Mouse (Mus musculus) limb, embryonic 13.5 days (tissue): ENCODE measurements at regions not wholly inside any gene's neighbourhood (a gene's known extent, or its start where the extent isn't known, plus 50 kb on each side); places are given as distances from the start of the nearest gene placed in this dataset.

Source experiments
- ATAC-seq: fragments of 200-750 bp; cut with Nextera tagmentation; 2 replicates; pipeline ENCODE4 v1.8.0; 2017; ENCODE audit warnings: low read depth, moderate number of reproducible peaks, moderate TSS enrichment; ENCODE audit not compliant: low FRiP score
- H3K27ac ChIP-seq: fragments of 300-500 bp; sonication (generic); 2 replicates; pipeline ENCODE4 v1.5.1; 2015; ENCODE audit warnings: inconsistent platforms, mild to moderate bottlenecking, moderate library complexity
- H3K27me3 ChIP-seq: fragments of 300-500 bp; sonication (generic); 2 replicates; pipeline ENCODE4 v1.6.1; 2015; ENCODE audit warnings: mild to moderate bottlenecking, inconsistent platforms
- H3K36me3 ChIP-seq: fragments of 300-500 bp; sonication (generic); 2 replicates; pipeline ENCODE4 v1.6.1; 2015; ENCODE audit warnings: inconsistent platforms, mild to moderate bottlenecking, moderate library complexity
- H3K4me1 ChIP-seq: fragments of 300-500 bp; sonication (generic); 2 replicates; pipeline ENCODE4 v1.6.1; 2015; ENCODE audit warnings: inconsistent platforms
- H3K4me2 ChIP-seq: fragments of 300-500 bp; sonication (generic); replicated peaks from 2 replicates; pipeline ENCODE4 v1.6.1; 2015; ENCODE audit warnings: inconsistent platforms, mild to moderate bottlenecking, moderate library complexity
- H3K4me3 ChIP-seq: fragments of 300-500 bp; sonication (generic); 2 replicates; pipeline ENCODE4 v1.5.1; 2015; ENCODE audit warnings: moderate library complexity, mild to moderate bottlenecking, inconsistent platforms
- H3K9ac ChIP-seq: fragments of 300-500 bp; sonication (generic); 2 replicates; pipeline ENCODE4 v1.6.1; 2015; ENCODE audit warnings: mild to moderate bottlenecking, inconsistent platforms
- H3K9me3 ChIP-seq: fragments of 300-500 bp; sonication (generic); 2 replicates; pipeline ENCODE4 v1.6.1; 2016; ENCODE audit warnings: inconsistent platforms
- WGBS: fragments of 180-500 bp; shearing (Covaris S2); methylation state at CpG from one replicate; pipeline ENCODE4 v1.1.7; 2015; 5-methylcytosine and 5-hydroxymethylcytosine counted together

- ATAC-seq: no peak
Measured at GRCm38 (mm10) chr14:36471617-36472016, 376.9 kb downstream of the 4930474N05Rik start.

DNA sequence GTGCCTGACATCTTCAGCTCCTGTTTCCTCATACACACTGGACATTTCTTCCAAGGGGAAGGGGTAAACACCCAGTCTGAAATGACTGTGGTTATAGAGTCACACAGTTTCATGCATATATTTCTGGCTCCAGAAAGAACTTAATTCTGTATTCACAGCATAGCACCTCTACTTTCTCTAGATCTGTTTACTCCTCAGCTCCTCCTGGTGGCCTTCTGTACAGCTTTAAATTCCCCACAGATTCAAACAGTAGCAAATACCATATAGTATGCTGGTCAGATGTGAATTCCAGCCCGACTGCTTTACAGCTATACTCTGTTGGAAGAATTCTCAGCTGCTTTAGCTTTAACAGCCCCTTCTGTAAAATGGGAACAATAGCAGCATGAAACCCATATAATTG, 375.6 kb downstream of the 4930474N05Rik start:
- H3K9ac ChIP-seq: no peak overlapping the region
- H3K36me3 ChIP-seq: no peaks in the 10 kb centered on the region
- no peak for ATAC-seq
- H3K27ac ChIP-seq: no peak overlapping the region
- H3K27me3 ChIP-seq: no peaks in the 10 kb centered on the region
- H3K4me1 ChIP-seq: no peaks in the 10 kb centered on the region
- WGBS: 72% methylated on average over 1 of the region's 1 CpGs
- no peaks in the 10 kb centered on the region for H3K9me3 ChIP-seq
- H3K4me3 ChIP-seq: no peak overlapping the region
- no peak overlapping the region for H3K4me2 ChIP-seq

More at GRCm38 (mm10) chr14:36471617-36472016, 376.9 kb downstream of the 4930474N05Rik start:
- Histone ChIP-seq H3K4me2 (no peak overlapping the region), H3K27me3 (no peaks in the 10 kb centered on the region), H3K4me1 (no peaks in the 10 kb centered on the region), H3K36me3 (no peaks in the 10 kb centered on the region), H3K27ac (no peak overlapping the region), H3K4me3 (no peak overlapping the region), H3K9ac (no peak overlapping the region), H3K9me3 (no peaks in the 10 kb centered on the region)
- 76% methylated on average over 2 of the region's 2 CpGs for WGBS

DNA sequence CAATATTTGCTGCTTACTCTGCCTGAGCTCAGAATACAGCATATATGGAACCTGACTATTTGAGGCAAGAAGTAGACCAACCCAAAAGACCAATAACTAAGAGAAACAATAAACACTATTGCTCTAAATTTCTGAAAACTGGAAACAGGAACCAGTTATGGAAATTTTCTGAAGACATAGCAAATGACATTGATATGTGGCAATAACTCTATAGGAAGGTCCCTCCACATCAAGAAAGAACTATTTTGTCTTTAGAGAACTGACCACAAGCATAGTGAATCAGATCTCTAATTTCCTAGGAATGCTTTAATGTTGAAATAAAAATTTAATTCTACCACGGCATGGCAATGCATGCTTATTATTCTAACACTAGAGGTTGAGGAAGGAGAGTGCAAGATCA, 358.3 kb downstream of the 4930474N05Rik start:
- Histone ChIP-seq H3K4me3 (no peak overlapping the region), H3K27me3 (no peaks in the 10 kb centered on the region), H3K36me3 (no peaks in the 10 kb centered on the region), H3K27ac (no peak overlapping the region), H3K9me3 (no peaks in the 10 kb centered on the region), H3K4me2 (no peak overlapping the region), H3K4me1 (no peaks in the 10 kb centered on the region), H3K9ac (no peak overlapping the region)
- ATAC-seq: no peak
- WGBS: 71% methylated on average over 1 of the region's 1 CpGs

GRCm38 (mm10) chr14:36450126-36450525, 355.4 kb downstream of the 4930474N05Rik start:
- no peak overlapping the region for H3K4me3 ChIP-seq
- no peaks in the 10 kb centered on the region for H3K36me3 ChIP-seq
- no peak overlapping the region for H3K27ac ChIP-seq
- H3K9me3 ChIP-seq: no peaks in the 10 kb centered on the region
- H3K4me1 ChIP-seq: no peaks in the 10 kb centered on the region
- no peak for ATAC-seq
- H3K27me3 ChIP-seq: no peaks in the 10 kb centered on the region
- no peak overlapping the region for H3K9ac ChIP-seq
- no peak overlapping the region for H3K4me2 ChIP-seq

- 51% methylated on average over 3 of the region's 3 CpGs for WGBS
- H3K9ac ChIP-seq: no peak overlapping the region
- no peak overlapping the region for H3K4me2 ChIP-seq
- no peak overlapping the region for H3K4me3 ChIP-seq
- no peaks in the 10 kb centered on the region for H3K9me3 ChIP-seq
- no peak overlapping the region for H3K27ac ChIP-seq
- H3K27me3 ChIP-seq: no peaks in the 10 kb centered on the region
- H3K36me3 ChIP-seq: no peaks in the 10 kb centered on the region
- ATAC-seq: no peak
- no peaks in the 10 kb centered on the region for H3K4me1 ChIP-seq
Measured at GRCm38 (mm10) chr14:36414656-36415273, 320.0 kb downstream of the 4930474N05Rik start.

DNA sequence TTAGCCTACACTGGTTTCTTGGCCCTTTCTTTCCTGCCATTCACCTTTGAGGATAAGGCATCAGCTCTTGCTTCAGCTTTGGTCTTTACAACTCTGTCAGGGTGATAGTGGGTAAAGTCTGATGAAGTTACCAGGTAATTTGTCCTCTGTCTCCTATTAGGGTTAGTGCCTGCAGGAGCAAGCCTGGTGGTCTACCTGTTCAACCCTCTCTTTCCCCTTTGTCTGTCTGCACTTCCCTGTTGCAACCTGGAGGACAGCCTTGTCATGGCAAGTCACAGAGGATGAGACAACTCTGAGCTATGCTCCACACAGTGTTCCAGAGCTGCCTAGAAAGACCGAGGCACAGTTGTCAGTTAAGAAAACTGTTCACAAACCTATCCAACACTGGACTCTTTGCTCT, 319.5 kb downstream of the 4930474N05Rik start:
- no peak for ATAC-seq
- Histone ChIP-seq H3K27me3 (no peaks in the 10 kb centered on the region), H3K4me1 (no peaks in the 10 kb centered on the region), H3K4me2 (no peak overlapping the region), H3K4me3 (no peak overlapping the region), H3K27ac (no peak overlapping the region), H3K9me3 (no peaks in the 10 kb centered on the region), H3K9ac (no peak overlapping the region), H3K36me3 (no peaks in the 10 kb centered on the region)
- WGBS: 86% methylated on average over 1 of the region's 1 CpGs
